Mouse (Mus musculus) cerebellum, postnatal 10 days (tissue): ENCODE data around the gene C1qc.

Source experiments
- DNase-seq, 2 experiments: peaks; one replicate each; pipeline ENCODE4 v3.0.0; 2021; ENCODE audit warnings: mixed read lengths in 2 of 2

C1qc gene

DNA sequence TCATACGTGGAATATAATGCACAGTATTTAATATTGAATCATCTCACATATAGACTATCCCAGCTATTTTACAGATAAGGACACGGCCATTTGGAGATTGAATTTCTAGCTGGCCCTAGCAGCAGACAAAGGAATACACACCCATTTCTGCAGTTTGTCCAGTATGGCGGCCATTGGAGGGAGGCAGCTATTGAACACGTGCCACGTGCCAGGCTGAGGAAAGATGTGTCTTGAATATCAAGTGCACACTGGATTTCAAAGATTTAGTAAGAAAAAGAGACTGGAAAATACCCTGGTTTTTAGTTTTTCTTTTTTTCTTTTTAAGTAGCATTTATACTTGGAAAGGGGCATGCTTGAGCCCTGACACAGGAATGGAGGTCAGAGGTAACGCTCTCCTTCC is 45.7 kb downstream of the C1qc start:
- no peak for DNase-seq

DNA sequence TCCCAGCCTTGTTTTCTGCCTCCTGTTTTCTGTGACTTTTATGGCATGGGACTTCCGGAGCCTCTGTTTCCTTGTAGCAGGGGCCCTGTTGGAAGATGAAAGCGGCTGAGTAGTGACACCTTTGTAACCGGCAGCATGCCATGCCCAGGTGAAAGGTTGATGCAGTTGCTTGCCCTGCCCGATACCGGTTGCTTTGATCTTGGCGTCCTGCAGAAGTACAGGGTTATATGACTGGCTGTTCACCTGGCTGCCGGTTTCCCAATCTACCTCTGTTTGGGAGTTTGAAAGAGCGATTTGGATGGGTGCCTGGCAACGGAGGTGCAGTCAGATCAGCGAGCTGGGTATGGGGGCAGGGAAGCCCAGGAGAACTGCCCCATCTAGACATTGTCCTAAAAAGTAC is 50.1 kb downstream of the C1qc start:
- DNase-seq = no peak

DNA sequence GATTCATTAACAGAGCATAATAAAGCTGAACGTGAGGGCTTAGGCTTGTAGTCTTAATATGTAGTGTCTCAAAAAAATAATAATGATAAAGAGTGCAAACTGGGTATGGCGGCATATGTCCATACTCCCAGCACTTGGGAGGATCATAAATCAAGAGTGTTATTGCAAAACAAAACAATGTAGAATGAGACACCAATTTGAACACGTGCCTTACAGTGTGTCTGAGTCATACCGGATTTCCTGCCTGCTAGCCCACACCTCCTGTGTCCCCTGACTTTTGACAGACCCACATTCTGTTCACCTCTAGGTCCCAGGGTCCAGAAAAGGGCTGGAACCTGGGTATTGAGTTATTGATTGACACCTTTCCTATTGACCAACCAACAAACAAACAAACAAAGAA is 50.8 kb downstream of the C1qc start:
- DNase-seq = no peak

DNA sequence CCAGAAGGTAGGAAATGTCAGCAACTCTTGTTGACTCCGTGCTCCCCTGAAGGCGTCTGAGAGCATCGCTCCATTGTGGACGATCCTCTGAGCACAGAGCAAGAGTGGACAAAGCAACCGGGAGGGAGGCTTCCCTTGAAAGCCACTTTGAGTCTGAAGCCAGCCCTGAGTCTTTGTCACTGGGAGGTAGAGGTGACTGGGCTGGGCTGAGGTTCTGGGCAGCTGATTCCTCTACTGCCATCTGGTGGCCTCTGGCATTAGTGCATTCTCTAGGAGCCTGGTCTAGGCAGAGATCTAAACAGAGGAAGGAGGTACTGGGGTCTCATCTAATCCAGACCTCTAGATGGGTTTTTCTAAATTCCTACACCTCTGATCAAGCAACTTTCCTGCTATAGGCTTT is 51.8 kb downstream of the C1qc start:
- peak; percentile 93 to 95 for DNase-seq
